Comparison of ENCODE assay signal across 12 mouse cellular contexts in genomic region chr1:155698373-155699159, GRCm38 (mm10). TPM values are rescaled to one million over a fixed set of nuclear protein-coding genes. Genes with fewer than 3 reads are reported as not detected.
DNase-seq lines count a peak whose midpoint lies in the region; ATAC-seq and TF ChIP-seq lines count a peak whose summit lies in the region.
"Had no signal": no experiment of that assay in that cellular context is flagged by ENCODE, and none has a peak within 500 bp of the region (broad histone marks: within the 10 kb centered on the region; RNA-seq: fewer than 3 reads in every experiment).

No protein-coding gene starts in this region.

- H3K4me3 ChIP-seq in neural tube, embryonic 12.5 days = no peak overlapping the region
- H3K4me3 ChIP-seq in left cerebral cortex, adult 2 months = no peak overlapping the region
- H3K4me3 ChIP-seq: embryonic facial prominence, embryonic 12.5 days; heart, embryonic 15.5 days had no signal

- intact Hi-C loops in left cerebral cortex, adult 2 months (cut with DNase I) = no loop called here

- peak; percentile 41 for DNase-seq in cerebellum, adult 11-12 months
- DNase-seq in neural tube, embryonic 10.5 days (ENCODE audit: extremely low spot score, low spot score) = no peak
- peak; percentile 17 to 54 for DNase-seq in left cerebral cortex, adult 2 months (ENCODE audit: extremely low spot score in 1 of 2, low spot score in 2 of 2)
- DNase-seq in telencephalon, adult 2 months (ENCODE audit: low read depth, low spot score) = peak; percentile 16
- DNase-seq in T-cell, adult 2 months (ENCODE audit: low spot score) = no peak
- no peak for DNase-seq in retina, embryonic 14.5 days (ENCODE audit: low spot score)
- DNase-seq: thymus, adult 18-20 months had no signal

- H3K27me3 ChIP-seq in neural tube, embryonic 12.5 days (replicated peaks) = no peaks in the 10 kb centered on the region
- H3K27me3 ChIP-seq: embryonic facial prominence, embryonic 12.5 days; heart, embryonic 15.5 days had no signal

- TF ChIP-seq CTCF in left cerebral cortex, adult 2 months (IDR thresholded peaks at IDR 0.05) = no peak

- WGBS in neural tube, embryonic 12.5 days = 48% methylated on average over 17 of the region's 17 CpGs

- H3K9me3 ChIP-seq in neural tube, embryonic 12.5 days = no peaks in the 10 kb centered on the region
- H3K9me3 ChIP-seq: embryonic facial prominence, embryonic 12.5 days; heart, embryonic 15.5 days had no signal

- peaks cover 4% of the 10 kb centered on the region; the same call in 1 of the 2 replicates for H3K4me1 ChIP-seq in neural tube, embryonic 12.5 days
- H3K4me1 ChIP-seq: embryonic facial prominence, embryonic 12.5 days; heart, embryonic 15.5 days had no signal

- ATAC-seq in cerebellum, adult (ENCODE audit: insufficient number of reproducible peaks, low FRiP score, low TSS enrichment) = no peak
- ATAC-seq in neural tube, embryonic 12.5 days (ENCODE audit: low FRiP score, low read depth) = peak; percentile 58

- no peak overlapping the region for H3K27ac ChIP-seq in neural tube, embryonic 12.5 days
- H3K27ac ChIP-seq in left cerebral cortex, adult 2 months = no peak overlapping the region
- H3K27ac ChIP-seq: embryonic facial prominence, embryonic 12.5 days; heart, embryonic 15.5 days; liver, embryonic 14.5 days had no signal

- H3K4me2 ChIP-seq in neural tube, embryonic 12.5 days (replicated peaks) = no peak overlapping the region
- H3K4me2 ChIP-seq: embryonic facial prominence, embryonic 12.5 days; heart, embryonic 15.5 days had no signal

- H3K36me3 ChIP-seq in neural tube, embryonic 12.5 days = no peaks in the 10 kb centered on the region
- H3K36me3 ChIP-seq: embryonic facial prominence, embryonic 12.5 days; heart, embryonic 15.5 days had no signal

- no peak overlapping the region for H3K9ac ChIP-seq in neural tube, embryonic 12.5 days
- H3K9ac ChIP-seq: embryonic facial prominence, embryonic 12.5 days; heart, embryonic 15.5 days; liver, embryonic 14.5 days had no signal

RNA-seq across cellular contexts. Expression of gene Lhx4, which starts 52.9 kb away (rescaled TPM):
- polyA plus RNA-seq in neural tube, embryonic 12.5 days (2016; fragmentation: Nextera tagmentation; extraction: Ambion mirVana) = 12.3 and 22.8 TPM in 2 replicates
- total RNA-seq in left cerebral cortex, adult 2 months (2021) = not detected
- polyA plus RNA-seq: heart, embryonic 15.5 days; liver, embryonic 14.5 days had no signal

Comparison
In these comparisons a context has a peak if more than half of its experiments do, and no peak if none do; other contexts are left out.
1. DNase-seq: peak in cerebellum, adult 11-12 months (single experiment), left cerebral cortex, adult 2 months (2 of 2) and telencephalon, adult 2 months (single experiment); none in neural tube, embryonic 10.5 days (single experiment), T-cell, adult 2 months (single experiment) and retina, embryonic 14.5 days (single experiment).